Mouse (Mus musculus): ENCODE measurements around the gene Baiap2l2. TPM values are rescaled to one million over a fixed set of nuclear protein-coding genes. Genes with fewer than 3 reads are reported as not detected.

Gene Baiap2l2
- total RNA-seq (2014; rRNA removed) (1.7 and 2.3 TPM in 2 replicates), polyA plus RNA-seq (2015; fragmentation: Nextera tagmentation; extraction: Ambion mirVana) (6.5 and 6.8 TPM in 2 replicates)

DNA sequence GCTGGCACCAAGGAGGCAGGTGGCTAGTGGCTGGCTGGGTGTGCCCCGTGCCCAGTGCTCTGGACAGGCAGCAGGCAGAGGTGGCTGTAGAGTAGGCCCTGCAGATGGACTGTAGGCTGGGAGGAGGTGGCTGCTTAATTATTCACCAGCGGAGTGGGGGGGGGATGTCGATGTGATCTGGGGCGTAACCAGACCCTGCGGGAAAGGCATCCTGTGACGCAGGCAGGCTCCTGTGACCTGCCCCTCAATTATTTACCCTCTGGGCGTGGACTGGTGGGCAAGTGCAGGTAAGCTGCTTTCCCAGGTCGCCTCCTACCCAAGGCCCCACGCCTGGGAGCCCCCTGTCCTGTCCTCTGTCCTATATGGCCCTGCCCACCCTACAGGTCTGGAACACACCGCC is at the start of gene Baiap2l2:
Gene Baiap2l2 (minus strand): TSS at position 139 of the 400 bp plus-strand sequence.
- Histone ChIP-seq H3K27me3 (ENCODE audit: insufficient read depth, low read length) (no peaks in the 10 kb centered on the region), H3K36me3 (ENCODE audit: insufficient read depth, low read length) (no peaks in the 10 kb centered on the region), H3K27ac (no peak within 1 kb of the TSS), H3K4me2 (ENCODE audit: low read depth, low read length) (no peak within 1 kb of the TSS), H3K4me3 (ENCODE audit: low read length) (no peak within 1 kb of the TSS), H3K4me1 (ENCODE audit: insufficient read depth, low read length) (no peaks in the 10 kb centered on the region), H3K9me3 (ENCODE audit: low read length) (no peaks in the 10 kb centered on the region), H3K9ac (replicated peaks; ENCODE audit: low read length) (no peak within 1 kb of the TSS)
- WGBS = 64% methylated on average over 10 of the region's 10 CpGs
- no peak for ATAC-seq
- DNase-seq (ENCODE audit: low spot score) = no peak
- no peak for TF ChIP-seq CTCF (IDR thresholded peaks at IDR 0.05; ENCODE audit: low read depth)

DNA sequence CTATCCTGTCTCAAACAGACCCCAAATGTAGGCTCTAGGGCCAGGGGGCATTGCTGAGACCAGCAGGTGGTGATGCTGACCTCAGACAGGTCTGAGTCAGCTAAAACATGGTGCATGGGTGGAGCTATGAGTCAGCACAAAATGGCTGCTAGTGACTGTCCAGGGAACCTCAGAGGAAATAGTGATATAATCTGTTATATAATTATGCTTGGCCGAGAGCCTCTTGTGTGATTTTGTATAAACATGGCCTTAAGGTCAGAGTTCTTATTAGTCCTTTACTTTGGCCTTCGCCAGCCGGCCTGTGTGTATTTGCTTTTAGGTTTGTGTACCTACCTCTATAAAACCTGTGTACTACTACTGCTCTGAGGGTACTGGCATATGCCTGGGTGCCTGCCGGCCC is 48.1 kb upstream of the Baiap2l2 start:
- no peak overlapping the region for H3K4me3 ChIP-seq (ENCODE audit: low read length)
- no peak overlapping the region for H3K27ac ChIP-seq
- 83% methylated on average over 4 of the region's 4 CpGs for WGBS
- DNase-seq (ENCODE audit: low spot score) (no peak), ATAC-seq (no peak)
- no peaks in the 10 kb centered on the region for H3K36me3 ChIP-seq (ENCODE audit: insufficient read depth, low read length)
- H3K9ac ChIP-seq (replicated peaks; ENCODE audit: low read length) = no peak overlapping the region
- H3K4me1 ChIP-seq (ENCODE audit: insufficient read depth, low read length) = no peaks in the 10 kb centered on the region
- H3K4me2 ChIP-seq (ENCODE audit: low read depth, low read length) = no peak overlapping the region
- no peaks in the 10 kb centered on the region for H3K27me3 ChIP-seq (ENCODE audit: insufficient read depth, low read length)
- TF ChIP-seq CTCF (IDR thresholded peaks at IDR 0.05; ENCODE audit: low read depth) = no peak
- no peaks in the 10 kb centered on the region for H3K9me3 ChIP-seq (ENCODE audit: low read length)

DNA sequence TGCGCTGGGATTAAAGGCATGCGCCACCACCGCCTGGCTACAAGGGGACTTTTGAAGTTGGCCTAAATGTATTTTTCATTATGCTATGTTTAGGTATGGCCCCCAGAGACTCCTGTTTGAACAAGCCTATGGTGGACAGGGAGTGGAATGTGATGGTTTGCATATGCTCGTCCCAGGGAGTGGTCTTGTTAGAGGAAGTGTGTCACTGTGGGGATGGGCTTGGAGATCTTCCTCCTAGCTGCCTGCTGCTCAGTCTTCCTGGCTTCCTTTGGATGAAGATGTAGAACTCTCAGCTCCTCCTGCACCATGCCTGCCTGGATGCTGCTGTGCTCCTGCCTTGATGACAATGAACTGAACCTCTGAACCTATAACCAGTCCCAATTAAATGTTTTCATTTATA is 45.2 kb upstream of the Baiap2l2 start:
- no peak for ATAC-seq
- 79% methylated on average over 4 of the region's 4 CpGs for WGBS

DNA sequence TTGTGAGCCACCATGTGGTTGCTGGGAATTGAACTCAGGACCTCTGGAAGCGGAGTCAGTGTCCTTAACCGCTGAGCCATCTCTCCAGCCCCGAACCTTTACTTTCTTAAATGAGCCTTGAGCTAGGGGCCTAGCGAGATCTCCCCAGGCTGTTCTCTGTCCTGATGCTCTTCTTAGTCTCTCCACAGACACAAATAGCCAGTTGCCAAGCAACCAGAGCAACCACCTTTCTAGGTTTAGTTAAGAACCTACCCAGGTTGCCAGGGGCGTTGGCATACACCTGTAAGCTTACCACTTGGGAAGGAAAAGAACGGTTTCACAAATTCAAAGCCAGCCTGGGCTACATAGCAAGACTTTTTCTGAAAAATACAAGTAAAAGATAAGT is 44.6 kb upstream of the Baiap2l2 start:
- ATAC-seq (no peak), DNase-seq (ENCODE audit: low spot score) (no peak)
- Histone ChIP-seq H3K4me1 (ENCODE audit: insufficient read depth, low read length) (peaks cover 13% of the 10 kb centered on the region), H3K27ac (no peak overlapping the region), H3K4me2 (ENCODE audit: low read depth, low read length) (no peak overlapping the region), H3K27me3 (ENCODE audit: insufficient read depth, low read length) (no peaks in the 10 kb centered on the region), H3K36me3 (ENCODE audit: insufficient read depth, low read length) (no peaks in the 10 kb centered on the region), H3K9ac (replicated peaks; ENCODE audit: low read length) (no peak overlapping the region), H3K9me3 (ENCODE audit: low read length) (no peaks in the 10 kb centered on the region), H3K4me3 (ENCODE audit: low read length) (no peak overlapping the region)
- WGBS = 86% methylated on average over 6 of the region's 6 CpGs
- TF ChIP-seq CTCF (IDR thresholded peaks at IDR 0.05; ENCODE audit: low read depth) = no peak

More for the DNA sequence above, 45.2 kb upstream of the Baiap2l2 start:
- Histone ChIP-seq H3K4me2 (ENCODE audit: low read depth, low read length) (no peak overlapping the region), H3K36me3 (ENCODE audit: insufficient read depth, low read length) (no peaks in the 10 kb centered on the region), H3K27ac (no peak overlapping the region), H3K9me3 (ENCODE audit: low read length) (no peaks in the 10 kb centered on the region), H3K9ac (replicated peaks; ENCODE audit: low read length) (no peak overlapping the region), H3K4me1 (ENCODE audit: insufficient read depth, low read length) (peaks cover 12% of the 10 kb centered on the region), H3K27me3 (ENCODE audit: insufficient read depth, low read length) (no peaks in the 10 kb centered on the region), H3K4me3 (ENCODE audit: low read length) (no peak overlapping the region)
- DNase-seq (ENCODE audit: low spot score) = no peak
- TF ChIP-seq CTCF (IDR thresholded peaks at IDR 0.05; ENCODE audit: low read depth) = no peak

DNA sequence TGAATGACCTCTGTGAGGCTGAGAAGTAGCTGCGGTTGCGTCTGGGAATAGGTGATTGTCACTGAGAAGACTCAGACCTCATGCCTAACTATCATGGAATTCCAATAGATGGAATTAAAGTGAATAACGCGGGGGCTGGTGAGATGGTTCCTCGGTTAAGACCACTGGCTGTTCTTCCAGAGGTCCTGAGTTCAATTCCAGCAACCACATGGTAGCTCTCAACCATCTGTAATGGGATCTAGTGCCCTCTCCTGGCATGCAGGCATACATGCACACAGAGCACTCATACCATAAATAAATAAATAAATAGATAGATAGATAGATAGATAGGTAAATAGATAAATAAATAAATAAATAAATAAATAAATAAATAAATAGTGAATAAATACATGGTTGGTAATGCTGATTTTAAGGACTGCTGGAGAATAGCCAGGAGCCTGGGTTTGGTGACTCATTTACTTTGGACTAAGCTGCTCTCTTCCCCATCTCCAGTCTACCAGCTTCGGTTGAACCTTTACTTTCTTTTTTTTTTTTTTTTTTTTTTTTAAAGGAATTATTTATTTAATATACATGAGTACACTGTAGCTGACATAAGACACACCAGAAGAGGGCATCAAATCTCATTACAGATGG is 44.1 kb upstream of the Baiap2l2 start:
- peaks cover 13% of the 10 kb centered on the region for H3K4me1 ChIP-seq (ENCODE audit: insufficient read depth, low read length)
- H3K9ac ChIP-seq (replicated peaks; ENCODE audit: low read length) = no peak overlapping the region
- H3K27ac ChIP-seq = no peak overlapping the region
- DNase-seq (ENCODE audit: low spot score) (no peak), ATAC-seq (no peak)
- H3K9me3 ChIP-seq (ENCODE audit: low read length) = no peaks in the 10 kb centered on the region
- H3K36me3 ChIP-seq (ENCODE audit: insufficient read depth, low read length) = no peaks in the 10 kb centered on the region
- no peaks in the 10 kb centered on the region for H3K27me3 ChIP-seq (ENCODE audit: insufficient read depth, low read length)
- WGBS = 94% methylated on average over 6 of the region's 6 CpGs
- no peak overlapping the region for H3K4me3 ChIP-seq (ENCODE audit: low read length)
- no peak for TF ChIP-seq CTCF (IDR thresholded peaks at IDR 0.05; ENCODE audit: low read depth)
- no peak overlapping the region for H3K4me2 ChIP-seq (ENCODE audit: low read depth, low read length)

DNA sequence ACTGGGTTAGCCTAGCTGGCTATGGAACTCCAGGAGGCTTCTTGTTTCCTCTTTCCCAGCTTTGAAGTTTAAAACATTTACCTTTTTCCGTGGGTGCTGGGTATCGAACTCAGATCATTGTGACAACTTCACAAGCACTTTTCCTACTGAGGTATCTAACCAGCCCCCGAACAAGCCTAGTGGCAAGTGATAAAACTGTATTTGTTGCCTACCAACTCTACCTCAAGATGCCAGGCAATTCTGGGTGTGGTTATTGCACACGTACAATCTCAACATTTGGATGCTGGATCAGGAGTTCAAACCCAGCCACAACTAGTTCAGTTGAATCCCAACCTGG is 43.6 kb upstream of the Baiap2l2 start:
- Histone ChIP-seq H3K27ac (no peak overlapping the region), H3K4me3 (ENCODE audit: low read length) (no peak overlapping the region), H3K4me1 (ENCODE audit: insufficient read depth, low read length) (peaks cover 13% of the 10 kb centered on the region), H3K4me2 (ENCODE audit: low read depth, low read length) (peak overlapping the region; percentile 96; the same call in 1 of the 2 replicates), H3K36me3 (ENCODE audit: insufficient read depth, low read length) (no peaks in the 10 kb centered on the region), H3K9ac (replicated peaks; ENCODE audit: low read length) (no peak overlapping the region), H3K9me3 (ENCODE audit: low read length) (no peaks in the 10 kb centered on the region), H3K27me3 (ENCODE audit: insufficient read depth, low read length) (no peaks in the 10 kb centered on the region)
- DNase-seq (ENCODE audit: low spot score) (no peak), ATAC-seq (no peak)
- no peak for TF ChIP-seq CTCF (IDR thresholded peaks at IDR 0.05; ENCODE audit: low read depth)
- WGBS = 94% methylated on average over 4 of the region's 4 CpGs
